Mouse (Mus musculus): ENCODE measurements around the gene Gm6309. TPM values are rescaled to one million over a fixed set of nuclear protein-coding genes. Genes with fewer than 3 reads are reported as not detected.
"Not testable (repeated sequence)": the region's sequence is repeated elsewhere in the genome, so short reads cannot be mapped to it uniquely, and the experiment has no call there.

Gm6309 gene
- not detected in 2 replicates for polyA plus RNA-seq (2014; fragmentation: Nextera tagmentation; extraction: Ambion mirVana)

GRCm38 (mm10) chr5:146170621-146171020 is at the start of gene Gm6309:
TSS of gene Gm6309 (minus strand) at chr5:146170721.
- not testable (repeated sequence) for H3K4me2 ChIP-seq (ENCODE audit: low read depth, low read length, severe bottlenecking); H3K27ac ChIP-seq (ENCODE audit: low read depth, low read length); ATAC-seq (replicated peaks; ENCODE audit: low FRiP score); H3K9me3 ChIP-seq (ENCODE audit: control insufficient read depth, low read length); H3K4me3 ChIP-seq (ENCODE audit: low read depth, low read length); H3K27me3 ChIP-seq (ENCODE audit: control insufficient read depth, insufficient read depth, low read length); H3K4me1 ChIP-seq (replicated peaks; ENCODE audit: control insufficient read depth, insufficient read depth, low read length); H3K36me3 ChIP-seq (ENCODE audit: control insufficient read depth, insufficient read depth, low read length); H3K9ac ChIP-seq (ENCODE audit: low read length)
- DNase-seq (ENCODE audit: low spot score): peak; percentile 4
- 82% methylated on average over 2 of the region's 2 CpGs for WGBS

GRCm38 (mm10) chr5:146205537-146205936 is 35.0 kb upstream of the Gm6309 start:
- Histone ChIP-seq H3K36me3 (ENCODE audit: control insufficient read depth, insufficient read depth, low read length) (peaks cover 19% of the 10 kb centered on the region), H3K9me3 (ENCODE audit: control insufficient read depth, low read length) (no peaks in the 10 kb centered on the region; the same call in 1 of the 2 replicates), H3K4me2 (ENCODE audit: low read depth, low read length, severe bottlenecking) (no peak overlapping the region), H3K27ac (ENCODE audit: low read depth, low read length) (no peak overlapping the region), H3K4me1 (replicated peaks; ENCODE audit: control insufficient read depth, insufficient read depth, low read length) (no peaks in the 10 kb centered on the region), H3K4me3 (ENCODE audit: low read depth, low read length) (no peak overlapping the region), H3K9ac (ENCODE audit: low read length) (no peak overlapping the region), H3K27me3 (ENCODE audit: control insufficient read depth, insufficient read depth, low read length) (no peaks in the 10 kb centered on the region)
- WGBS: 94% methylated on average over 5 of the region's 5 CpGs
- DNase-seq (ENCODE audit: low spot score): no peak
- ATAC-seq (replicated peaks; ENCODE audit: low FRiP score): no peak

GRCm38 (mm10) chr5:146203921-146204320 is 33.4 kb upstream of the Gm6309 start:
- no peaks in the 10 kb centered on the region for H3K4me1 ChIP-seq (replicated peaks; ENCODE audit: control insufficient read depth, insufficient read depth, low read length)
- 87% methylated on average over 2 of the region's 2 CpGs for WGBS
- ATAC-seq (replicated peaks; ENCODE audit: low FRiP score) (no peak), DNase-seq (ENCODE audit: low spot score) (no peak)
- no peak overlapping the region for H3K4me3 ChIP-seq (ENCODE audit: low read depth, low read length)
- H3K27me3 ChIP-seq (ENCODE audit: control insufficient read depth, insufficient read depth, low read length): no peaks in the 10 kb centered on the region
- no peak overlapping the region for H3K27ac ChIP-seq (ENCODE audit: low read depth, low read length)
- no peak overlapping the region for H3K9ac ChIP-seq (ENCODE audit: low read length)
- H3K4me2 ChIP-seq (ENCODE audit: low read depth, low read length, severe bottlenecking): no peak overlapping the region
- no peaks in the 10 kb centered on the region; the same call in 1 of the 2 replicates for H3K9me3 ChIP-seq (ENCODE audit: control insufficient read depth, low read length)
- H3K36me3 ChIP-seq (ENCODE audit: control insufficient read depth, insufficient read depth, low read length): peaks cover 19% of the 10 kb centered on the region

GRCm38 (mm10) chr5:146200580-146200979 is 30.1 kb upstream of the Gm6309 start:
- H3K4me1 ChIP-seq (replicated peaks; ENCODE audit: control insufficient read depth, insufficient read depth, low read length): no peaks in the 10 kb centered on the region
- no peak overlapping the region for H3K9ac ChIP-seq (ENCODE audit: low read length)
- H3K27me3 ChIP-seq (ENCODE audit: control insufficient read depth, insufficient read depth, low read length): no peaks in the 10 kb centered on the region
- 96% methylated on average over 6 of the region's 6 CpGs for WGBS
- DNase-seq (ENCODE audit: low spot score): no peak
- no peak overlapping the region for H3K27ac ChIP-seq (ENCODE audit: low read depth, low read length)
- no peak overlapping the region for H3K4me2 ChIP-seq (ENCODE audit: low read depth, low read length, severe bottlenecking)
- H3K36me3 ChIP-seq (ENCODE audit: control insufficient read depth, insufficient read depth, low read length): peaks cover 6% of the 10 kb centered on the region
- no peak overlapping the region for H3K4me3 ChIP-seq (ENCODE audit: low read depth, low read length)
- H3K9me3 ChIP-seq (ENCODE audit: control insufficient read depth, low read length): no peaks in the 10 kb centered on the region; the same call in 1 of the 2 replicates
- no peak for ATAC-seq (replicated peaks; ENCODE audit: low FRiP score)

GRCm38 (mm10) chr5:146199540-146199939 is 29.0 kb upstream of the Gm6309 start:
- H3K4me1 ChIP-seq (replicated peaks; ENCODE audit: control insufficient read depth, insufficient read depth, low read length): no peaks in the 10 kb centered on the region
- no peak for ATAC-seq (replicated peaks; ENCODE audit: low FRiP score)
- no peak overlapping the region for H3K27ac ChIP-seq (ENCODE audit: low read depth, low read length)
- no peaks in the 10 kb centered on the region for H3K27me3 ChIP-seq (ENCODE audit: control insufficient read depth, insufficient read depth, low read length)
- DNase-seq (ENCODE audit: low spot score): no peak
- WGBS: 85% methylated on average over 2 of the region's 2 CpGs
- H3K9ac ChIP-seq (ENCODE audit: low read length): no peak overlapping the region
- H3K9me3 ChIP-seq (ENCODE audit: control insufficient read depth, low read length): no peaks in the 10 kb centered on the region; the same call in 1 of the 2 replicates
- H3K4me3 ChIP-seq (ENCODE audit: low read depth, low read length): no peak overlapping the region
- H3K36me3 ChIP-seq (ENCODE audit: control insufficient read depth, insufficient read depth, low read length): peaks cover 5% of the 10 kb centered on the region; the same call in 1 of the 2 replicates
- H3K4me2 ChIP-seq (ENCODE audit: low read depth, low read length, severe bottlenecking): no peak overlapping the region

- no peak for DNase-seq (ENCODE audit: low spot score)
- Histone ChIP-seq H3K27me3 (ENCODE audit: control insufficient read depth, insufficient read depth, low read length) (no peaks in the 10 kb centered on the region), H3K9ac (ENCODE audit: low read length) (no peak overlapping the region), H3K4me1 (replicated peaks; ENCODE audit: control insufficient read depth, insufficient read depth, low read length) (no peaks in the 10 kb centered on the region), H3K4me3 (ENCODE audit: low read depth, low read length) (no peak overlapping the region), H3K36me3 (ENCODE audit: control insufficient read depth, insufficient read depth, low read length) (peaks cover 3% of the 10 kb centered on the region; the same call in 1 of the 2 replicates), H3K9me3 (ENCODE audit: control insufficient read depth, low read length) (no peaks in the 10 kb centered on the region; the same call in 1 of the 2 replicates), H3K4me2 (ENCODE audit: low read depth, low read length, severe bottlenecking) (no peak overlapping the region), H3K27ac (ENCODE audit: low read depth, low read length) (no peak overlapping the region)
- no peak for ATAC-seq (replicated peaks; ENCODE audit: low FRiP score)
Observed at GRCm38 (mm10) chr5:146199073-146199472, 28.6 kb upstream of the Gm6309 start.

GRCm38 (mm10) chr5:146193360-146193759 is 22.8 kb upstream of the Gm6309 start:
- Histone ChIP-seq H3K36me3 (ENCODE audit: control insufficient read depth, insufficient read depth, low read length) (no peaks in the 10 kb centered on the region), H3K9me3 (ENCODE audit: control insufficient read depth, low read length) (no peaks in the 10 kb centered on the region), H3K4me1 (replicated peaks; ENCODE audit: control insufficient read depth, insufficient read depth, low read length) (no peaks in the 10 kb centered on the region), H3K9ac (ENCODE audit: low read length) (no peak overlapping the region), H3K4me3 (ENCODE audit: low read depth, low read length) (no peak overlapping the region), H3K27me3 (ENCODE audit: control insufficient read depth, insufficient read depth, low read length) (no peaks in the 10 kb centered on the region), H3K4me2 (ENCODE audit: low read depth, low read length, severe bottlenecking) (no peak overlapping the region), H3K27ac (ENCODE audit: low read depth, low read length) (no peak overlapping the region)
- ATAC-seq (replicated peaks; ENCODE audit: low FRiP score): no peak
- WGBS: 85% methylated on average over 8 of the region's 8 CpGs
- DNase-seq (ENCODE audit: low spot score): no peak

- DNase-seq (ENCODE audit: low spot score) (no peak), ATAC-seq (replicated peaks; ENCODE audit: low FRiP score) (no peak)
Observed at GRCm38 (mm10) chr5:146190501-146191269, 20.2 kb upstream of the Gm6309 start.

GRCm38 (mm10) chr5:146190093-146190492 is 19.6 kb upstream of the Gm6309 start:
- H3K4me3 ChIP-seq (ENCODE audit: low read depth, low read length): no peak overlapping the region

More at GRCm38 (mm10) chr5:146190501-146191269, 20.2 kb upstream of the Gm6309 start:
- H3K36me3 ChIP-seq (ENCODE audit: control insufficient read depth, insufficient read depth, low read length): no peaks in the 10 kb centered on the region
- H3K27ac ChIP-seq (ENCODE audit: low read depth, low read length): no peak overlapping the region
- H3K4me1 ChIP-seq (replicated peaks; ENCODE audit: control insufficient read depth, insufficient read depth, low read length): no peaks in the 10 kb centered on the region
- H3K9ac ChIP-seq (ENCODE audit: low read length): no peak overlapping the region
- H3K4me2 ChIP-seq (ENCODE audit: low read depth, low read length, severe bottlenecking): no peak overlapping the region
- no peaks in the 10 kb centered on the region for H3K27me3 ChIP-seq (ENCODE audit: control insufficient read depth, insufficient read depth, low read length)
- 62% methylated on average over 3 of the region's 3 CpGs for whole genome bisulfite sequencing
- no peaks in the 10 kb centered on the region for H3K9me3 ChIP-seq (ENCODE audit: control insufficient read depth, low read length)
- H3K4me3 ChIP-seq (ENCODE audit: low read depth, low read length): no peak overlapping the region

More at GRCm38 (mm10) chr5:146190093-146190492, 19.6 kb upstream of the Gm6309 start:
- ATAC-seq (replicated peaks; ENCODE audit: low FRiP score): no peak
- Histone ChIP-seq H3K36me3 (ENCODE audit: control insufficient read depth, insufficient read depth, low read length) (no peaks in the 10 kb centered on the region), H3K4me1 (replicated peaks; ENCODE audit: control insufficient read depth, insufficient read depth, low read length) (no peaks in the 10 kb centered on the region), H3K4me2 (ENCODE audit: low read depth, low read length, severe bottlenecking) (no peak overlapping the region), H3K27me3 (ENCODE audit: control insufficient read depth, insufficient read depth, low read length) (no peaks in the 10 kb centered on the region), H3K27ac (ENCODE audit: low read depth, low read length) (no peak overlapping the region), H3K9ac (ENCODE audit: low read length) (no peak overlapping the region), H3K9me3 (ENCODE audit: control insufficient read depth, low read length) (no peaks in the 10 kb centered on the region)
- no peak for DNase-seq (ENCODE audit: low spot score)
- WGBS: 68% methylated on average over 4 of the region's 4 CpGs

Measured in forebrain, embryonic 11.5 days (tissue).